Mouse (Mus musculus): ENCODE data around the gene Tyw5. TPM values are rescaled to one million over a fixed set of nuclear protein-coding genes. Genes with fewer than 3 reads are reported as not detected.

Tyw5 gene
- polyA plus RNA-seq, 1 experiment from 2014 or later = 20.9 TPM

- no peak overlapping the region for H3K4me2 ChIP-seq (replicated peaks)
- no peaks in the 10 kb centered on the region for H3K27me3 ChIP-seq (ENCODE audit: control insufficient read depth, insufficient read depth, low read length)
- ATAC-seq (ENCODE audit: low FRiP score) (no peak), DNase-seq (ENCODE audit: low spot score) (no peak)
- no peak overlapping the region for H3K9ac ChIP-seq
- 80% methylated on average over 4 of the region's 4 CpGs for WGBS
- H3K9me3 ChIP-seq (ENCODE audit: control insufficient read depth, low read length) = no peaks in the 10 kb centered on the region
- no peaks in the 10 kb centered on the region for H3K36me3 ChIP-seq (replicated peaks; ENCODE audit: control insufficient read depth, insufficient read depth)
- no peaks in the 10 kb centered on the region for H3K4me1 ChIP-seq (replicated peaks; ENCODE audit: control insufficient read depth, insufficient read depth, low read length)
- H3K4me3 ChIP-seq (replicated peaks; ENCODE audit: low read length) = no peak overlapping the region
- H3K27ac ChIP-seq = no peak overlapping the region
These were observed 36.5 kb downstream of the Tyw5 start for GRCm38 (mm10) chr1:57370451-57370850.

DNA sequence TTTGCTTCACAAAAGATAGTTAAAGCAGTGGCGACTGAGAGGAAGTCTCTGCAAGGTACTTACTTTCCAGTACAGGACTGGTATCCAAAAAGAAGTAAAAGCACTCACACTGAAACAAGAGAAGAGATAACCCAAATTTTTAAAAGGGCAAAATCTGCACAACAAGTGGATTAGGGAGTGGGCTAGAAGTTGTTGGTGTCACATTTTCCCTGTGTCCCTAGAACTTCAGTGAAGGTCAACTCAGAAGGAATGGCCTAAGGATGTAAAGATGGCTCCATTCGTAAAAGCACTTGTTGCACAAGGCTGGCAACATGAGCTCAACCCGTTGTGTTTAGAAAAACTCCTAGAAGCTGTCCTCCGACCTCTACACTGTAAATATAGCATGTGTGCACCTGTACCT is 37.8 kb downstream of the Tyw5 start:
- H3K27ac ChIP-seq = no peak overlapping the region
- no peak for ATAC-seq (ENCODE audit: low FRiP score)
- no peak for DNase-seq (ENCODE audit: low spot score)
- WGBS = 88% methylated on average over 4 of the region's 4 CpGs
- no peaks in the 10 kb centered on the region for H3K36me3 ChIP-seq (replicated peaks; ENCODE audit: control insufficient read depth, insufficient read depth)
- H3K9me3 ChIP-seq (ENCODE audit: control insufficient read depth, low read length) = no peaks in the 10 kb centered on the region
- no peaks in the 10 kb centered on the region for H3K4me1 ChIP-seq (replicated peaks; ENCODE audit: control insufficient read depth, insufficient read depth, low read length)
- no peak overlapping the region for H3K9ac ChIP-seq
- no peaks in the 10 kb centered on the region for H3K27me3 ChIP-seq (ENCODE audit: control insufficient read depth, insufficient read depth, low read length)
- no peak overlapping the region for H3K4me2 ChIP-seq (replicated peaks)
- no peak overlapping the region for H3K4me3 ChIP-seq (replicated peaks; ENCODE audit: low read length)

DNA sequence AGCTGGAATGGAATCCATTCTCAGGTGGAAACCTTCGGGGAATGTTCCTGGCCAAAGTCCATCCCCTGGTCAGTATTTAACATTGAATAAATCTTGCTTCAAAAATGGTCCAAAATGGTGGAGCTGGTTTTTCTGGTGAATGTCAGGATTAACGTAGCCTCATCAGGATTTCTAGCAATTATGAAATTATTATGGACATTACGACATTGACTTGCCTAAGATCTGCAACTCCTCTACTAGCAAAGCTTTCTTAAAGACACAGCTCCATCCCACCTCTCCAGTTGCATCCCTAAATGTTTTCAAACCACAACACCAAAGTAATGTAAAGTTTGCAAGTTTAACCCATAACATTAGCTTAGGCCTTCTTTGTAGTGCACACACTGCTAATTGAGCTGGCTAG is 39.5 kb downstream of the Tyw5 start:
- no peak overlapping the region for H3K4me3 ChIP-seq (replicated peaks; ENCODE audit: low read length)
- no peaks in the 10 kb centered on the region for H3K9me3 ChIP-seq (ENCODE audit: control insufficient read depth, low read length)
- ATAC-seq (ENCODE audit: low FRiP score) = no peak
- H3K27ac ChIP-seq = no peak overlapping the region
- H3K4me1 ChIP-seq (replicated peaks; ENCODE audit: control insufficient read depth, insufficient read depth, low read length) = no peaks in the 10 kb centered on the region
- no peaks in the 10 kb centered on the region for H3K36me3 ChIP-seq (replicated peaks; ENCODE audit: control insufficient read depth, insufficient read depth)
- DNase-seq (ENCODE audit: low spot score) = no peak
- no peak overlapping the region for H3K4me2 ChIP-seq (replicated peaks)
- H3K27me3 ChIP-seq (ENCODE audit: control insufficient read depth, insufficient read depth, low read length) = no peaks in the 10 kb centered on the region
- no peak overlapping the region for H3K9ac ChIP-seq
- 95% methylated on average over 3 of the region's 3 CpGs for WGBS

- H3K27ac ChIP-seq = no peak overlapping the region
- H3K27me3 ChIP-seq (ENCODE audit: control insufficient read depth, insufficient read depth, low read length) = no peaks in the 10 kb centered on the region
- no peak overlapping the region for H3K4me2 ChIP-seq (replicated peaks)
- H3K9ac ChIP-seq = no peak overlapping the region
- WGBS = 72% methylated on average over 5 of the region's 5 CpGs
- no peak overlapping the region for H3K4me3 ChIP-seq (replicated peaks; ENCODE audit: low read length)
- DNase-seq (ENCODE audit: low spot score) (no peak), ATAC-seq (ENCODE audit: low FRiP score) (no peak)
- H3K9me3 ChIP-seq (ENCODE audit: control insufficient read depth, low read length) = no peaks in the 10 kb centered on the region
- H3K4me1 ChIP-seq (replicated peaks; ENCODE audit: control insufficient read depth, insufficient read depth, low read length) = no peaks in the 10 kb centered on the region
- no peaks in the 10 kb centered on the region for H3K36me3 ChIP-seq (replicated peaks; ENCODE audit: control insufficient read depth, insufficient read depth)
These were observed 48.4 kb downstream of the Tyw5 start for GRCm38 (mm10) chr1:57358546-57358945.

GRCm38 (mm10) chr1:57351941-57352340 is 55.0 kb downstream of the Tyw5 start:
- H3K27ac ChIP-seq = no peak overlapping the region
- H3K4me1 ChIP-seq (replicated peaks; ENCODE audit: control insufficient read depth, insufficient read depth, low read length) = no peaks in the 10 kb centered on the region
- no peaks in the 10 kb centered on the region for H3K9me3 ChIP-seq (ENCODE audit: control insufficient read depth, low read length)
- H3K36me3 ChIP-seq (replicated peaks; ENCODE audit: control insufficient read depth, insufficient read depth) = no peaks in the 10 kb centered on the region
- H3K9ac ChIP-seq = no peak overlapping the region
- H3K4me2 ChIP-seq (replicated peaks) = no peak overlapping the region
- WGBS = 79% methylated on average over 1 of the region's 1 CpGs
- no peak overlapping the region for H3K4me3 ChIP-seq (replicated peaks; ENCODE audit: low read length)
- ATAC-seq (ENCODE audit: low FRiP score) (no peak), DNase-seq (ENCODE audit: low spot score) (no peak)
- H3K27me3 ChIP-seq (ENCODE audit: control insufficient read depth, insufficient read depth, low read length) = no peaks in the 10 kb centered on the region

DNA sequence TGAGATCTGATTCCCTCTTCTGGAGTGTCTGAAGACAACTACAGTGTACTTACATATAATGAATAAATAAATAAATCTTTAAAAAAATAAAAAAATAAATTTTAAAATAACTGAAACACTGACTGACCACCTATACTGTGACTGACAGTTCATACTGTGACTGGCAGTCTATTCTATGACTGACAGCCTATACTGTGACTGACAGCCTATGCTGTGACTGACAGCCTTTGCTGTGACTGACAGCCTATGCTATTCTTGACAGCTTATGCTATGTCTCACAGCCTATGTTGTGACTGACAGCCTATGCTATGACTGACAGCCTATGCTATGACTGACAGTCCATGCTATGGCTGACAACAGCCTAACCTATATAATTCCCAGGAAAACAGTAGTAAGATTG is 59.4 kb downstream of the Tyw5 start:
- H3K4me1 ChIP-seq (replicated peaks; ENCODE audit: control insufficient read depth, insufficient read depth, low read length) = no peaks in the 10 kb centered on the region
- H3K9me3 ChIP-seq (ENCODE audit: control insufficient read depth, low read length) = no peaks in the 10 kb centered on the region
- no peak overlapping the region for H3K4me2 ChIP-seq (replicated peaks)
- no peak overlapping the region for H3K4me3 ChIP-seq (replicated peaks; ENCODE audit: low read length)
- no peak overlapping the region for H3K27ac ChIP-seq
- ATAC-seq (ENCODE audit: low FRiP score) = no peak
- no peak for DNase-seq (ENCODE audit: low spot score)
- no peak overlapping the region for H3K9ac ChIP-seq
- H3K36me3 ChIP-seq (replicated peaks; ENCODE audit: control insufficient read depth, insufficient read depth) = no peaks in the 10 kb centered on the region
- H3K27me3 ChIP-seq (ENCODE audit: control insufficient read depth, insufficient read depth, low read length) = no peaks in the 10 kb centered on the region

- ATAC-seq (ENCODE audit: low FRiP score) (no peak), DNase-seq (ENCODE audit: low spot score) (no peak)
- Histone ChIP-seq H3K4me1 (replicated peaks; ENCODE audit: control insufficient read depth, insufficient read depth, low read length) (no peaks in the 10 kb centered on the region), H3K27me3 (ENCODE audit: control insufficient read depth, insufficient read depth, low read length) (no peaks in the 10 kb centered on the region), H3K9ac (no peak overlapping the region), H3K4me3 (replicated peaks; ENCODE audit: low read length) (no peak overlapping the region), H3K27ac (no peak overlapping the region), H3K36me3 (replicated peaks; ENCODE audit: control insufficient read depth, insufficient read depth) (no peaks in the 10 kb centered on the region), H3K9me3 (ENCODE audit: control insufficient read depth, low read length) (no peaks in the 10 kb centered on the region), H3K4me2 (replicated peaks) (no peak overlapping the region)
- WGBS = 8% methylated on average over 2 of the region's 2 CpGs
These were observed 65.7 kb downstream of the Tyw5 start for GRCm38 (mm10) chr1:57341197-57341596.

DNA sequence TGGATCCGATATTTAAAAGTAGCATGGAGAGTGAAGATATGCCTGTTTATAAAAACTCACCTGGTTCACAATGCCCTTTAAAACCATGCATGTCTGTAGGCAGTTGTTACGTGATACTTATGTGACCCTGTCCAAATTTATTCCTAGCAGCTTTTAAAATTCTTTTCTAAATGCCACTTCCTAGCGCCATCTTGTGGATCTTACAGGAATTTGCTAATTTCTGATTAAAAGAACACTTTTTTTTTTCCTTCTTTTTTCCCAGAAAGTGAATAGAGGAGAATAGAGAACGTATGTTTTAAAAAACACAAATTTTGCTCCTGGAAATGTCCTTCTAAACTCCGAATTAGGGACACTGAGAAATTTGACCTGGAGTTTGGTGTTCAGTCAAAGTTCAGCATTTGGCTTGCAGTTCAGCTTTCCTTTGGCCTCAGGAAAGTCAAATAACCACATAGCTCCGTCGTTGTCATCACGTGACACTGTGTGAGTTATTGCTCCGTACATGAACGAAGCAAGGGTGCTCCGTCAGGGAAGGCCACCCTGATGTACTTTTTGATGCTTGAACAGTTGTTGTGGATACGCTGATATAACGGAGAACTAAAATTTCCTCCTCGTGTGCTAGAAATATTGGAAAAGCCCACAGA is 67.6 kb downstream of the Tyw5 start:
- peak; percentile 74 for DNase-seq (ENCODE audit: low spot score)
- Histone ChIP-seq H3K4me1 (replicated peaks; ENCODE audit: control insufficient read depth, insufficient read depth, low read length) (no peaks in the 10 kb centered on the region), H3K9ac (no peak overlapping the region), H3K4me3 (replicated peaks; ENCODE audit: low read length) (no peak overlapping the region), H3K27me3 (ENCODE audit: control insufficient read depth, insufficient read depth, low read length) (no peaks in the 10 kb centered on the region), H3K9me3 (ENCODE audit: control insufficient read depth, low read length) (no peaks in the 10 kb centered on the region), H3K36me3 (replicated peaks; ENCODE audit: control insufficient read depth, insufficient read depth) (no peaks in the 10 kb centered on the region), H3K4me2 (replicated peaks) (no peak overlapping the region), H3K27ac (no peak overlapping the region)
- 53% methylated on average over 14 of the region's 14 CpGs for WGBS
- ATAC-seq (ENCODE audit: low FRiP score) = no peak
